Mouse (Mus musculus): ENCODE results near the gene Rnf216.

DNA sequence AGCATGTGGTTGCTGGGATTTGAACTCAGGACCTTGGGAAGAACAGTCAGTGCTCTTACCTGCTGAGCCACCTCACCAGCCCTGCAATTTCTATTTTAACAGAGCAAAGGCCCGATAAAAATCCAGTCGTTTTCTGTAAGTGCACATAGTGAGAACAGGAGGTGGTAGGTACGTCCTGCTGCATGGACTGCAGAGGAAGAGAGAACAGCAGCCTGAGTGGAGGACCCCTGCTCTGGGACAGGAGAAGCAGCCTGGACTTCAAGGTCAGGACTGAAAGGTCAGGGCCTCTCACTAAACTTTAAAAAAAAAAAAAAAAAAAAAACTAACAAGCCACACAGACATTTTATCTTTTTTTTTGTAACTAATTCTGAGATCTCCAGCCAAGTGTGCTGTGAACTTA lies 50.5 kb downstream of the Rnf216 start:
- TF ChIP-seq NRF1 (IDR thresholded peaks at IDR 0.05; ENCODE audit: insufficient read depth, low read depth, low read length, poor library complexity, severe bottlenecking) (no peak), POLR2AphosphoS5 (IDR thresholded peaks at IDR 0.05; ENCODE audit: borderline replicate concordance, low read depth, low read length) (no peak), RCOR1 (IDR thresholded peaks at IDR 0.05; ENCODE audit: low read depth, low read length) (no peak), CTCF (IDR thresholded peaks at IDR 0.05 in 2 of 3, conservative IDR thresholded peaks at IDR 0.05 in 1 of 3; ENCODE audit: control insufficient read depth in 1 of 3, insufficient read depth in 1 of 3, low read depth in 2 of 3, low read length in 3 of 3, poor library complexity in 1 of 3, severe bottlenecking in 1 of 3) (no peak), MAFK (IDR thresholded peaks at IDR 0.05; ENCODE audit: borderline replicate concordance, low read depth, low read length) (no peak), POLR2A (IDR thresholded peaks at IDR 0.05; ENCODE audit: control insufficient read depth in 1 of 2, insufficient read depth in 1 of 2, low read depth in 1 of 2, low read length in 2 of 2, poor library complexity in 1 of 2) (no peak), MAX (IDR thresholded peaks at IDR 0.05; ENCODE audit: low read length) (no peak), E2F4 (IDR thresholded peaks at IDR 0.05; ENCODE audit: borderline replicate concordance, low read depth, low read length) (no peak), MEF2A (IDR thresholded peaks at IDR 0.05; ENCODE audit: extremely low read depth, insufficient replicate concordance, low read depth, low read length, poor library complexity, severe bottlenecking) (no peak), MAZ (IDR thresholded peaks at IDR 0.05; ENCODE audit: low read depth, low read length) (no peak)
